Mouse (Mus musculus) embryonic facial prominence, embryonic 11.5 days (tissue): ENCODE measurements at regions not wholly inside any gene's neighbourhood (a gene's known extent, or its start where the extent isn't known, plus 50 kb on each side); places are given as distances from the start of the nearest gene placed in this dataset.

ENCODE experiments used
- ATAC-seq: fragments of 200-750 bp; cut with Nextera tagmentation; replicated peaks from 2 replicates; pipeline ENCODE4 v1.8.0; 2017; ENCODE audit warnings: low read depth; ENCODE audit not compliant: insufficient number of reproducible peaks, low FRiP score, low TSS enrichment
- DNase-seq: peaks from one replicate; pipeline ENCODE4 v3.0.0-alpha.2; 2015; ENCODE audit warnings: low spot score
- H3K27ac ChIP-seq: fragments of 300-500 bp; sonication (generic); replicated peaks from 2 replicates; pipeline ENCODE4 v1.5.1; 2014; ENCODE audit warnings: mild to moderate bottlenecking, low read depth, low read length, control low read depth
- H3K27me3 ChIP-seq: fragments of 300-500 bp; sonication (generic); 2 replicates; pipeline ENCODE4 v1.6.1; 2014; ENCODE audit warnings: mild to moderate bottlenecking, low read length, moderate library complexity, mixed read lengths; ENCODE audit not compliant: control insufficient read depth, insufficient read depth
- H3K36me3 ChIP-seq: fragments of 300-500 bp; sonication (generic); replicated peaks from 2 replicates; pipeline ENCODE4 v1.6.1; 2014; ENCODE audit warnings: low read depth, mild to moderate bottlenecking, low read length, moderate library complexity, mixed read lengths; ENCODE audit not compliant: control insufficient read depth, insufficient read depth
- H3K4me1 ChIP-seq: fragments of 300-500 bp; sonication (generic); 2 replicates; pipeline ENCODE4 v1.6.1; 2014; ENCODE audit warnings: low read length, mixed read lengths; ENCODE audit not compliant: control insufficient read depth, insufficient read depth
- H3K4me2 ChIP-seq: fragments of 300-500 bp; sonication (generic); 2 replicates; pipeline ENCODE4 v1.6.1; 2014; ENCODE audit warnings: low read depth, mild to moderate bottlenecking, control low read depth, low read length, moderate library complexity
- H3K4me3 ChIP-seq: fragments of 300-500 bp; sonication (generic); 2 replicates; pipeline ENCODE4 v1.5.1; 2014; ENCODE audit warnings: low read depth, low read length, control low read depth
- H3K9ac ChIP-seq: fragments of 300-500 bp; sonication (generic); replicated peaks from 2 replicates; pipeline ENCODE4 v1.6.1; 2014; ENCODE audit warnings: mild to moderate bottlenecking, control low read depth, low read length
- H3K9me3 ChIP-seq: fragments of 300-500 bp; sonication (generic); replicated peaks from 2 replicates; pipeline ENCODE4 v1.6.1; 2016; ENCODE audit warnings: mild to moderate bottlenecking, low read length, inconsistent platforms, mixed read lengths; ENCODE audit not compliant: control insufficient read depth
- WGBS: fragments of 180-500 bp; shearing (Covaris S2); extraction: QIAGEN DNeasy Blood & Tissue Kit; methylation state at CpG from one replicate; pipeline ENCODE4 v1.1.7; 2014; 5-methylcytosine and 5-hydroxymethylcytosine counted together

GRCm38 (mm10) chr1:122905331-122905730, 1140.0 kb downstream of the Dpp10 start:
- no peak overlapping the region for H3K27ac ChIP-seq
- H3K4me3 ChIP-seq: no peak overlapping the region
- no peak overlapping the region for H3K9ac ChIP-seq
- 64% methylated on average over 5 of the region's 5 CpGs for WGBS
- no peak overlapping the region for H3K4me2 ChIP-seq
- ATAC-seq (no peak; the same call in 1 of the 2 replicates), DNase-seq (peak; percentile 1)
- no peaks in the 10 kb centered on the region for H3K27me3 ChIP-seq
- no peaks in the 10 kb centered on the region for H3K36me3 ChIP-seq
- H3K4me1 ChIP-seq: no peaks in the 10 kb centered on the region
- H3K9me3 ChIP-seq: no peaks in the 10 kb centered on the region

GRCm38 (mm10) chr1:122889100-122889499, 1156.3 kb downstream of the Dpp10 start:
- Histone ChIP-seq H3K27me3 (no peaks in the 10 kb centered on the region), H3K4me2 (no peak overlapping the region), H3K27ac (no peak overlapping the region), H3K9me3 (no peaks in the 10 kb centered on the region), H3K4me3 (no peak overlapping the region), H3K36me3 (no peaks in the 10 kb centered on the region), H3K9ac (no peak overlapping the region), H3K4me1 (no peaks in the 10 kb centered on the region)
- no peak for ATAC-seq
- WGBS: 86% methylated on average over 2 of the region's 2 CpGs
- DNase-seq: no peak

- H3K9ac ChIP-seq: no peak overlapping the region
- no peaks in the 10 kb centered on the region for H3K27me3 ChIP-seq
- no peaks in the 10 kb centered on the region for H3K4me1 ChIP-seq
- no peak overlapping the region for H3K27ac ChIP-seq
- H3K9me3 ChIP-seq: no peaks in the 10 kb centered on the region
- no peaks in the 10 kb centered on the region for H3K36me3 ChIP-seq
- no peak for DNase-seq
- no peak for ATAC-seq
- H3K4me3 ChIP-seq: no peak overlapping the region
- no peak overlapping the region for H3K4me2 ChIP-seq
These were observed 1186.4 kb downstream of the Dpp10 start for GRCm38 (mm10) chr1:122858995-122859394.
